11 mouse cellular contexts compared by ENCODE assay signal in genomic region chr1:69498862-69499306, GRCm38 (mm10).
DNase-seq lines count a peak whose midpoint lies in the region; ATAC-seq and TF ChIP-seq lines count a peak whose summit lies in the region.
"Had no signal": no experiment of that assay in that cellular context is flagged by ENCODE, and none has a peak within 500 bp of the region (broad histone marks: within the 10 kb centered on the region; RNA-seq: fewer than 3 reads in every experiment).

No protein-coding gene starts in this region.

- no peak overlapping the region for H3K4me3 ChIP-seq in neural tube, embryonic 11.5 days (ENCODE audit: low read depth, low read length)
- H3K4me3 ChIP-seq in forebrain, embryonic 11.5 days (ENCODE audit: low read depth, low read length): no peak overlapping the region
- peak overlapping the region; percentile 8; the same call in 1 of the 2 replicates for H3K4me3 ChIP-seq in liver, embryonic 12.5 days
- no peak overlapping the region for H3K4me3 ChIP-seq in stomach, postnatal 0 days (ENCODE audit: low read depth, low read length)
- H3K4me3 ChIP-seq: embryonic facial prominence, embryonic 13.5 days had no signal

- no peak overlapping the region for H3K27ac ChIP-seq in neural tube, embryonic 11.5 days (ENCODE audit: low read depth, low read length)
- no peak overlapping the region for H3K27ac ChIP-seq in forebrain, embryonic 11.5 days (ENCODE audit: low read depth, low read length)
- no peak overlapping the region for H3K27ac ChIP-seq in liver, embryonic 12.5 days
- no peak overlapping the region for H3K27ac ChIP-seq in stomach, postnatal 0 days (replicated peaks)
- H3K27ac ChIP-seq: embryonic facial prominence, embryonic 13.5 days had no signal

- no peak overlapping the region for H3K4me2 ChIP-seq in neural tube, embryonic 11.5 days (ENCODE audit: low read depth)
- no peak overlapping the region for H3K4me2 ChIP-seq in forebrain, embryonic 11.5 days (ENCODE audit: low read depth, low read length, severe bottlenecking)
- H3K4me2 ChIP-seq in liver, embryonic 12.5 days: peak overlapping the region; percentile 36
- no peak overlapping the region for H3K4me2 ChIP-seq in stomach, postnatal 0 days (replicated peaks; ENCODE audit: low read depth)
- H3K4me2 ChIP-seq: embryonic facial prominence, embryonic 13.5 days had no signal

- no peaks in the 10 kb centered on the region for H3K9me3 ChIP-seq in neural tube, embryonic 11.5 days (ENCODE audit: control insufficient read depth, low read length)
- H3K9me3 ChIP-seq in forebrain, embryonic 11.5 days (ENCODE audit: control insufficient read depth, low read length): no peaks in the 10 kb centered on the region
- H3K9me3 ChIP-seq in liver, embryonic 12.5 days (replicated peaks): no peaks in the 10 kb centered on the region
- no peaks in the 10 kb centered on the region for H3K9me3 ChIP-seq in stomach, postnatal 0 days (ENCODE audit: control insufficient read depth, low read length)
- H3K9me3 ChIP-seq: embryonic facial prominence, embryonic 13.5 days had no signal

- H3K27me3 ChIP-seq in neural tube, embryonic 11.5 days (ENCODE audit: control insufficient read depth, insufficient read depth, low read length): no peaks in the 10 kb centered on the region
- no peaks in the 10 kb centered on the region; the same call in none of the 2 replicates for H3K27me3 ChIP-seq in forebrain, embryonic 11.5 days (ENCODE audit: control insufficient read depth, insufficient read depth, low read length)
- H3K27me3 ChIP-seq in liver, embryonic 12.5 days (replicated peaks): no peaks in the 10 kb centered on the region
- H3K27me3 ChIP-seq in stomach, postnatal 0 days (ENCODE audit: control insufficient read depth, insufficient read depth, low read length): no peaks in the 10 kb centered on the region
- H3K27me3 ChIP-seq: embryonic facial prominence, embryonic 13.5 days had no signal

- H3K9ac ChIP-seq in neural tube, embryonic 11.5 days (ENCODE audit: low read length): no peak overlapping the region
- no peak overlapping the region for H3K9ac ChIP-seq in forebrain, embryonic 11.5 days (ENCODE audit: low read length)
- H3K9ac ChIP-seq in liver, embryonic 12.5 days: no peak overlapping the region
- no peak overlapping the region for H3K9ac ChIP-seq in stomach, postnatal 0 days (ENCODE audit: low read length)
- H3K9ac ChIP-seq: embryonic facial prominence, embryonic 13.5 days had no signal

- no peak for TF ChIP-seq EP300 in stomach, postnatal 0 days (optimal IDR thresholded peaks at IDR 0.05)

- intact Hi-C loops in heart, postnatal 14 days (cut with DNase I): no loop called here

- WGBS in neural tube, embryonic 11.5 days: 35% methylated on average over 7 of the region's 7 CpGs
- WGBS in forebrain, embryonic 11.5 days: 21% methylated on average over 7 of the region's 7 CpGs
- 43% methylated on average over 7 of the region's 7 CpGs for WGBS in liver, embryonic 12.5 days (ENCODE audit: insufficient replicate concordance)
- 50% methylated on average over 7 of the region's 7 CpGs for WGBS in stomach, postnatal 0 days

- no peak for DNase-seq in neural tube, embryonic 11.5 days (ENCODE audit: low spot score)
- DNase-seq in neural tube, embryonic 10.5 days (ENCODE audit: extremely low spot score, low spot score): no peak
- peak; percentile 51 for DNase-seq in forebrain, embryonic 11.5 days (ENCODE audit: low spot score)
- no peak for DNase-seq in cerebellum, postnatal 10 days
- no peak for DNase-seq in thymus, postnatal 25 days
- no peak for DNase-seq in heart, postnatal 14 days
- DNase-seq in stomach, postnatal 0 days (ENCODE audit: low spot score): no peak
- DNase-seq: heart, adult 18-20 months; lung, postnatal 10 days had no signal

- TF ChIP-seq CTCF in stomach, postnatal 0 days (IDR thresholded peaks at IDR 0.05; ENCODE audit: low read depth): no peak

- no peaks in the 10 kb centered on the region; the same call in 1 of the 2 replicates for H3K4me1 ChIP-seq in neural tube, embryonic 11.5 days (ENCODE audit: control insufficient read depth, insufficient read depth, low read length)
- no peaks in the 10 kb centered on the region for H3K4me1 ChIP-seq in forebrain, embryonic 11.5 days (replicated peaks; ENCODE audit: control insufficient read depth, insufficient read depth, low read length)
- H3K4me1 ChIP-seq in liver, embryonic 12.5 days: peaks cover 40% of the 10 kb centered on the region
- H3K4me1 ChIP-seq in stomach, postnatal 0 days (replicated peaks; ENCODE audit: control insufficient read depth, insufficient read depth): no peaks in the 10 kb centered on the region
- H3K4me1 ChIP-seq: embryonic facial prominence, embryonic 13.5 days had no signal

- ATAC-seq in neural tube, embryonic 11.5 days (ENCODE audit: insufficient read depth, low FRiP score, low TSS enrichment): peak; percentile 61; the same call in 1 of the 2 replicates
- peak; percentile 84 for ATAC-seq in forebrain, embryonic 11.5 days (replicated peaks; ENCODE audit: low FRiP score)
- no peak for ATAC-seq in liver, embryonic 12.5 days
- no peak for ATAC-seq in stomach, postnatal 0 days (ENCODE audit: low FRiP score, low TSS enrichment)

- no peaks in the 10 kb centered on the region for H3K36me3 ChIP-seq in neural tube, embryonic 11.5 days (ENCODE audit: control insufficient read depth, insufficient read depth, low read length)
- H3K36me3 ChIP-seq in forebrain, embryonic 11.5 days (ENCODE audit: control insufficient read depth, insufficient read depth, low read length): no peaks in the 10 kb centered on the region
- H3K36me3 ChIP-seq in liver, embryonic 12.5 days: no peaks in the 10 kb centered on the region
- H3K36me3 ChIP-seq in stomach, postnatal 0 days (ENCODE audit: control insufficient read depth, insufficient read depth, low read length): no peaks in the 10 kb centered on the region
- H3K36me3 ChIP-seq: embryonic facial prominence, embryonic 13.5 days had no signal

Comparison
In these comparisons a context has a peak if more than half of its experiments do, and no peak if none do; other contexts are left out.
1. ATAC-seq: peak in neural tube, embryonic 11.5 days (single experiment) and forebrain, embryonic 11.5 days (single experiment); none in liver, embryonic 12.5 days (single experiment) and stomach, postnatal 0 days (single experiment).